Mouse (Mus musculus) erythroid progenitor cell, adult 5-6 weeks (primary cell): ENCODE results near the gene Pdzrn3. TPM values are rescaled to one million over a fixed set of nuclear protein-coding genes. Genes with fewer than 3 reads are reported as not detected.

Source experiments
- ATAC-seq: replicated peaks from 2 replicates; pipeline ENCODE4 v1.8.0; 2016; ENCODE audit warnings: moderate number of reproducible peaks, mild to moderate bottlenecking, moderate TSS enrichment, inconsistent platforms; ENCODE audit not compliant: poor library complexity, low FRiP score, severe bottlenecking
- total RNA-seq, 2 experiments: library from RNA; stranded (forward) in 1 of 2; stranded (reverse) in 1 of 2; fragments of 150-400 nt in 1 of 2; fragments of 186-747, 209-891 nt in 1 of 2; gene quantifications; 2 replicates each; pipeline versions ENCODE4 v1.2.3 to v1.2.4; 2015 to 2017; ENCODE audit warnings: low replicate concordance in 2 of 2

The Pdzrn3 gene
- total RNA-seq, 2 experiments from 2014 or later: not detected

DNA sequence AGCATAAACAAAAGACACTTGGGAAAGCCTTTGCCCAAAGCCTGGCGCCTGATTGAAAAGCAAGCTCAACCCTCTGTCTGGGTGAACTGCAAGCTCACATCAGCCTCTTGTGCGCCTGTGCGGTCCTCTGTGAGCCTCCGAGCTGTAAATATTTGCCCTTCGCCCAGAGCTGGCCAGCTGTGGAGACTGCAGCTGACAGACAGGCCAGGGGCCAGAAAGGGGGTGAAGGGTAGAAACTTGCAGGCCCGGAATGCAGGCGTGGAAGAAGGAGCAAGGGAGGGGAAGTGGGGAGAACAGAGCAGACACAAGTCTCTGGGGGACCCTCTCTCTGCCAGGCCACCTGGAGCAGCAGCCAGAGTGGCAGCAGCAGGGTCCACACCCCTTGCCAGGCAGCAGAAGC, 3.0 kb downstream of the Pdzrn3 start:
- no peak for ATAC-seq

DNA sequence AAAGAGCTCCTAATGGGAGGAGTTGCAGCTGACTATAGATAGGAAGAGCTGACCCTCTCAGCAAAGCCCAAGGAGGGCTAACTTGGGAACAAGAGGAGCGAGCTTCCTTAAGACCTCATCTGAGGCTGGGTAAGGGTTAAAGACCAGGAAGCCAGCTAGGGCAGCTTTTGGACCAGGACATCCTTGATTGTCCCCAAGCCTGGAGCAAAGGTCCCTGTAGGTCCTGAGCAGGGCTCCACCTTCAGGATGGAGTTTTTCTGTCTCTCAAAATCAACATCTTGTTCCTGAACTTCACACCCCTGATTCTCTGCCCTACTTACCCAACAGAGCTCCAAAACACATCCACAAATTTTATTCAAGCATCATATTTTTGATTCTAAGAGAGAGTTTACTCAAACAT, 3.5 kb downstream of the Pdzrn3 start:
- no peak for ATAC-seq

DNA sequence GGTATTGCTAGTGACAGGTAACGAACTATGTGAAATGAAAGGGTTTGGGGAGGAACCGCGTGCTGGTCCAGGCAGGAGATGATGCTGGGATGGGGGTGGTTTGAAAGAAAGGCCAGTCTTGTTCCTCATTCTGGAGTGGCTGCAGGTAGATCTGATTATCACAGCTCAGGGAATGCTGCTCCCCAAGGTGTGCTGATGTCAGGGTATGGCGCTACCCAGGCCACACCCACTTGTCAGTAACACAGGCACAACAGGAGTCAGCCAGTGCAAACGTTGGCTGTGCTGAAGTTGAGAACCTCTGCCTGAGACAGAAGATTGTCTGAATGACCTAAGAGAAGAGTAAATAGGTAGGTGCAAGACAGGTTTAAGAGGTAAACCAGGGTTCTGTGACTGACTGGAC, 4.7 kb downstream of the Pdzrn3 start:
- ATAC-seq: no peak

DNA sequence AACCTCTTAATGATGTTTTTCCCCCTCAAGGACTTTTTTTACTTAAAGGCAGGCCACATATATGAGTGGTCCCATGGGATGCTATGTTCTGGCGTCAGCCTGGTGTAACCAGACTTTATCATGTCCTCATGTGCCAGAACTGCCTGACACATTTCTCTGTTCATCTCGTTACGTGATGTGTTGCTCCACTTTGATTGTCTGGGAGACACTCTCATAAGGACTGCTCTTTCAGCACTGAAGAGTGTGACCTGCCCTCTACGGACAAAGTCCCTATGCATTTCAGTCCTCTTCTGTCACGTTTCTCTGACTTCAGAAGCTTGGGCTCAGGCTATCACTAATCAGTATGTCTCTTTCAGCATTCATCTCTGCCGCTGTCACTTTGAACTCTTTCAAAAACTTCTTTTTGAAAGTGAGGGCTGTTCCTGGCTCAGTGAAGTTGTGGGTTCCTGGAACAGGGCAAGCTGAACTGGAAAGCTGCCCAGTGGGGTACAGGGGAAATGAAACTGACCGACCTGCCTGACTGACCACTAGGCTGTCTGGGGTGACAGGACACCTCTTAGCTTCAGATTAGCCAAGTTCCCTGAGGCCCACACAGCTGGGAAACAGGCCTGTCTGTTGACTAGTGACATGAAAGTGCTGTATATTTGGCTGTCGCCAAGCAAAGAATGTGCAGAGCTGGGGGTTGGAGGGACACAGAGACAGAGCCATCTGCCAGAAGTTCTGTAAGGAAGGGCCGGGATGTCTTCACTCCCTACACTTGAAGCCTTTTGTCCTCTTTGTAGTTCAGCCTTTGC, 10.7 kb downstream of the Pdzrn3 start:
- no peak for ATAC-seq

DNA sequence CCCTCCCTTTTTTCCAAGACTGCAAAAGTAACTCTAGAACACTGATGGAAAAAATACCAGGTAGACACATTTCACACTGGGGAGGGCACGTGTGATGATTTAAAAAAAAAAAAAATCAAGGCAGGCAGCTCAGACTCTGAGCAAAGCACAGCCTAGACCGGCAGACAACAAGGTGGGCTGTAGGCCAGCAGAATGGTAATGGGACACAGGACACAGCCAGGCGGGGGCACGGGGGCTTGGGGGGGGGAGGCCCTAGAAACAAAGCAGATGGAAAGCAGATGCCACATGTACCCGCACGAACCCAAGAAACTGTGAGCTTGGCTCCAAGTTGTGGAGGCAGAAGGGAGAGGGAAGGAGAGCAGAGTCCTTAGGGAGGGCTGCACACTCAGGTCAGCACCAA, 11.9 kb downstream of the Pdzrn3 start:
- ATAC-seq: no peak

DNA sequence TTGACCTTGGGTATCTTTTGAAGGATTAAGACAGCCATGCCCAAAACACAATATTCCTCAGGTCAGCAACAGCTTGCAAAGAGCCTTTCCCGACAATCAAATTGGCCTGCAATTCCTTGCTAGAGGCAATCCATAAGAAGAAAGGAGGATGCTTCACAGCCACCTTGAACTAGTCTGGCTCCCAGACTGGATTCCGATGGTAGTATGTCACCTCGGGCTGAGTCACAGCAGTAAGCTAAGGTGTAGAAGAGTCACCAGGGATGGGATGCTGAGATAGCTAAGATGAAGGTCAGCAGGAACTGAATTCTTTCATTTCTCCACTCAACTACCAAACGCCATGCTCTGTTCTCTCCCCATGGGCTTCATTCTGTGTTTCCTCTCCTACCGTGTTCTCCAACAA, 13.8 kb downstream of the Pdzrn3 start:
- no peak for ATAC-seq

DNA sequence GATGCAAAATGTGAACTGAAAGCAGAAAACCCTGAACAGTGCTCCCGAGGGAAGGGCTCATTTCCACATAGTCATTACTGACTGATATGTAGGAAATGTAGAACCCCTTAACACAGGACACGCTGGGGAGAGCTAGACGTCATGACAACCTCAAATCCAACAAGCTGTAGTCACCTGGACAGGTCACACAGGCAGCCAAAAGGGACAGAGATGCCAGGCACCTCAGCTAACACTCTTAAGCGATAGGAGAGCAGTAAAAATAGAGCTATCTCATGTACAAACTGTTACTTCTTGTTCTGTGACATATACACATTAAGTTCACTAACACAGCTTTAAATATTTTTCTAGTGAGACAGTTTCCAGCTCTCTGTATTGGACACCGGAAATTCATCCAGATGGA, 15.0 kb downstream of the Pdzrn3 start:
- no peak for ATAC-seq

DNA sequence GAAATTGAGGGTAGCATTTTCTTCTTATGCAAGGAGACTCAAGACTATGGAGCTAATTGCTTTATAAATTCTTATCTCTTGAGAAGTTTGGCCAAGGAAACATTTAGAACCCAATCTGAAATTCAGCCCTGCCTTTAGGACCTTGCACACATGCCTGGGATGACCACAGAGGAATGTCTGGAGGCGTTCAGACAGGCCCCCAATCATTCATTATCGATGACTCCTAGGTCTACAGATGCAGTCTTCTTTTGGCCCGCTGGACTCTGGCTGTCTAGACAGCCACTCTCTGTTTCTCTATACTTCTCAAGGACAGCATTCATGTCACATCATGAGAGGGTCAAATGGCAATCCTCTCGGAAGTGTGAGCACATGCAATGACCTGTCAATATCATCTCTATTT, 15.4 kb downstream of the Pdzrn3 start:
- no peak for ATAC-seq

DNA sequence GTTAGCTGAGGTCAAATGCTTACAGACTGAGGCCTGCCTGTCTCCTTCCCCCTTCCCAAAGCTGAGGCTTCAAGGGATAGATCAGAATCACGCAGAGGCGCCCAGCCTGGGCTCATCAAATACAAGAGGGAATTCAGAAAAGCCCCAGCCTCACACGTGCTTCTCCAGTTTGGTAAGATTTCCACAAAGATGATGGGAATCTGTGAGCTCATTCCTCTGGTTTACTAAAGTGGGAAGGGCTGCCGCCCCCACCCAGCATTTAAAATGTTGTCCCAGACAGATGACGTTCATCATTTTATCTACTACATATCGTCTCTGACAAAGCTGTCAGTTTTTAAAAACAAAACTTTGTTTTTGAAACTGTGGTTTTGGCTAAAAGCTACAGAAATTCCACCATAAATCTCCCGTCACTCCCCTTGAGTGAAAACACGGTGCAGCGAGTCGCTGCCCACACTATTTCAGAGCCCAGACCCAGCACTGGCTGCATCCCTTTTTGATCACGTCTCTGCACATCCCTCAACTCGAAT, 17.4 kb downstream of the Pdzrn3 start:
- no peak for ATAC-seq

DNA sequence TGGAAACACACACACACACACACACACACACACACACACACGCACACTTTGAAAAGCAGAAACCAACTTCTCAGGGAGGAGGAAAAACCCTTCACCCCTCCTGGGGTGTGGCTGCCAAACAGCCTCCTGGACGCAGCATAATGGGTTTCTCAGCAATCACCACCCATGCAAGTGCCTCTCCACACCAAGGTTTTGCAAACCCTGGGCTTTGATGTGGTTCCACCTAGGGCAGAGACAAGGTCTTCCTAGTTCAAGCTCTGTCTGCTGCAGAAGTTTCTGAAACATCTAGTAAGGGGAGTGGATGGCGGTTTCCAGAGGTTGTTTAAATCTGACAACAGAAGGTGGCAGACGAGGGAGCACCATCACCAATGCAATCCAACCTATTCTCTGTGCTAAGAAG, 18.1 kb downstream of the Pdzrn3 start:
- no peak for ATAC-seq

DNA sequence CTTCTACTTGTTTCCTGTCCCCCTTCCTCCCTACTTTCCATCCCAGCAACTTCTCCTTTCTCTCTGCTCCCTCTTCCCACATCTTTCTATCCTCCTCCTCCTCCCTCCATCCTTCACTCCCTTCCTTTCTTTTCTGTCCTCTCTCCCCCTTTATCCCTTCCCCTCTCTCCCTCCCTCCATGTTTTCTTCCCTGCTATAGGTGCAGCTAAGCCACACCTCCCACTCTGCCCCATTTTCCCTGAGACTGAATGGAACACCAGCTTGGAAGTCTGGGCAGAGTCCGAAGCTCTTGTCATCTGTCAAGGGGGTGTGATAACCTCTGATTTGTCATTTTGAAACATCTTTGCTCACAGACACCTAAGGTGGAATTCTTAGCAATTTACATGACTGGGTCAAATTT, 22.8 kb downstream of the Pdzrn3 start:
- ATAC-seq: no peak

DNA sequence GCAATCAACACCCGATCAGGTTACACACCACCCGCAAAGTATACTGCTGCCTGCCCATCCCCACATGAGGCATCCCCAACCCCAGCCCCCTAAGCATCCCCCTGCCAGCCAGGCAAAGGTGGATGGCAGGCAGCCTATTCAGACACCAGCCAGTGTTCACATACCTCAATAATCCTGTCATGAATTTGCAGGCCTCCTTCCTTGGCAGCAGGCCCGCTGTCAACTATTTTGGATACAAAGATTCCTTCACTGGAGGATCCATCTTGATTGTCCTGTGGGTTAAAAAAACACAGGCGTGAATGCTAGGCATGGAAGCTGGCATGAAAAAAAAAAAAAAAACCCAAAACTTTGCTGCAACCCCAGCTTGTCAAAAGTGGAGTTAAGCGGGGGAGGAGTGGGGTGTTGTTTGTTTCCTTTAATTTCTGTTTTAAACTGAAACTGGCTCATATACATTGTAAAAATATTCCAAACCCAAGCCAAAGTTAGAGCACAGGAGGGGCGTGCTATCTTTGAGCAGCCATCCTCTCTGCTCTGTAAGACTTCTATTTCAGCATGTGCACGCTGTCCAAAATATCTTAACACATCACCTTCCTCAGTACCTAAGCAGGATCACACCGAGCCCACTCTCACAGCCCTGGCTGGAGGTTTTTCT, 23.3 kb downstream of the Pdzrn3 start:
- ATAC-seq: no peak

DNA sequence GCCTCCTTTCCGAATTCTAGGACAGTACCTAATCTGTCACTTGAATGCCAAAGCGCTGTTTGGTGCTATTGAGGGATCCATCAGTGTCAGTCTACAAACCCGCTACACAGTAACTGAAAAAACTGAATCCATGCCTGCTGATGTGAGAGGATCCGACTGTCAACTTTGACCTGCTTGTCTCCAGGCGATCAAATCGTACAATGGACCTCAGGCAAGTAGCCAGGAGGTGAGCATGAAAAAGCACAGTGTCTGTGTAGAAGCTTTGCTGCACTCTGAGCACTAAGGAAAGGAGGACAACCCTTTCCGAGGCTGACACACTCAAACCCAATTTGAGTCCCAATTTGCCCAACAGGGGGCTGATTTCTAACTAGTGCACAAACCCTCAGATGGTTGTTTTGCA, 24.0 kb downstream of the Pdzrn3 start:
- ATAC-seq: no peak

DNA sequence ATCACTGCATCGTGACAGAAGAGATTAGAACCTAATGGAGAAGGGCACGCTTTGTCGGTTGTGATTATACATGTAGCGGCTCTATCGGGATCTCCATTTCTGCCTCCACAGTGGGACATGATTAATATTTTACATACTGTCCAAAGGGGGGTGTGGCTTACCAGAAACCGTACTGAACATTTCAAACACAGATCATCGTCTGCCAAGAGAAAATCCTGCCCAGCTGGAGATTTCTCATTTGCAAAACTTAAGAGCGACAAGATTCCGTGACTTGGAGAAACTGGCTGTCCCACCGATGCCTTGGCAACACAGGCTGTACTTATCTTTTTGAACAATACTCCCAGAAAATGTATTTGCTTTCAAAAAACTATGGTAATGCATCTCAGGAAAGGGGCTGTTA, 25.1 kb downstream of the Pdzrn3 start:
- no peak for ATAC-seq

DNA sequence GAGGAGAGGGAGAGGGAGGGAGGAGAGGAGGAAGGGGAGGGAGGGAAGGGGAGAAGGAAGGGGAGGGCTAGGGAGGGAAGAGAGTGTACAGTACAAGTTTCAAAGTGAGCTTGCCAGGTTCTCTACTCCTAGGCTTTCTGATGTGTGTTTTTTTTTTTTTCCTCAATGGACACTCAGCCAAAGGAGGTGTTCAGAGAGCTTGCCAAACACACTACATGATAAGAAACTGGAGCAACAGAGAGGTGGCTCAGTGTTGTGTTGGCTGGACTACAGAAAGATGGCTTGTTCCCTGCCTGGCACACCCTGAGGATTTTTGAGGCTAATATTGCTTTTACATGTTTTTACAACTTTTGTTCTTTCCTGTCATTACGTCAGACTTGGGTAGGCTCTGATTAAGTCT, 26.6 kb downstream of the Pdzrn3 start:
- no peak for ATAC-seq

DNA sequence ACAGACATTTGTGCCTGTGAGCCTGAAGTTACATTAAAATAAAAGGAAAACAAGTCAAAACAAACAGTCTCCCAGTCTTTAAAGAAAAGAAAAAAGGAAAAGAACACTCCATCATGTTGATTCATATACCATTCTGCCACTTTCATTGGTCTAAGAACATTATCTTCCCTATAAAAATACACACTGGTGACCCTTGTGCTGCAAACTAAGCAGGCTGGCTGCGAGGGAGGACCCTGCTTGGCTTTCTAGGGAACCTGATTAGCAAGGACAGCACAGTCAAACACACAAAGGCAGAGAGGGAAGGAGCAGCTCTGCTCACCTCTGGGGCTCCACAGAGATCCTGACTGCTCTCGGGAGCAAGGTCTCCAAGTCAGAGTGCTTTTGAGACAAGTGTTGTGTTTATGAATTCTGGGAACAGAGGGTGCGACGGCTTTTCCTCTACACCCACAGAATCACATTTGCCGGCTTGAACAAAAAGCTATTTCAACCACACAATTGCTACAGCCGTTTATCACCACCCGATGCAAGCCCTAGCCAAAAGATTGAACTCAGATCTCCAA, 27.2 kb downstream of the Pdzrn3 start:
- ATAC-seq: no peak

DNA sequence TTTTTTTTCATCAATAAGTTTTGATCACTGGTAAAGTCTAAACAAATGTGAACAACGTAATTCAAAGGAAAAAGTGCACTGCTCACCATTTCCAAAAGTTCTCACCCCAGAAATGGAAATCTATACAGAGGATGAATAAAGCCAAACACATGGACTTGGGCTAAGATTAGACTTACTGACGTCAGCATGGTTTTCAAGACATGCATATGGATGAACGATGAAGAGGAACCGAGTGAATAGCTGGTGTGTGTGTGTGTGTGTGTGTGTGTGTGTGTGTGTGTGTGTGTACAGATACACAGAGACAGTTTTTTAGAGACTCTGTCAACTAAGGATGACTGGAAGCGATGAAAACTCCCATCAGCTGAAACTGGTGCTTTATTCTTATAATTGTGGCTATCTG, 29.2 kb downstream of the Pdzrn3 start:
- ATAC-seq: no peak

DNA sequence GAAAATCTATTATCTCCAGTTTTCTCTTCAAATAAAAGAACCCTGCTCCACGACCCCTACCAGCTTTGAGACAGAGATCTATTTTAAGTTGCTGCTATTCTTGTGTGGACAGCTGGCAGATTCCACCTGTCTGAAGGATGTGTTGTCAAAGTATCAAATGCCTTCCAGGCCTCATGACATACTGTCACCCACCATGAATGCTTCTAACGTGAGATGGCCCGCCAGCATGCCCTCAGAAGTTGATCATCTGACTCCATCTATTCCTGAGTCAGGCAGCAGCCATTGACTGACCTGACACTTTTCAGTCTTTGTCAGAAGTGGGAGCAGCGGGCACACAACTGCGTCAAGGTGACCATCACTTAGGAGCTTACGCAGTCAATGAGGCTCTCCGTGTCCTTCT, 37.6 kb downstream of the Pdzrn3 start:
- no peak for ATAC-seq

DNA sequence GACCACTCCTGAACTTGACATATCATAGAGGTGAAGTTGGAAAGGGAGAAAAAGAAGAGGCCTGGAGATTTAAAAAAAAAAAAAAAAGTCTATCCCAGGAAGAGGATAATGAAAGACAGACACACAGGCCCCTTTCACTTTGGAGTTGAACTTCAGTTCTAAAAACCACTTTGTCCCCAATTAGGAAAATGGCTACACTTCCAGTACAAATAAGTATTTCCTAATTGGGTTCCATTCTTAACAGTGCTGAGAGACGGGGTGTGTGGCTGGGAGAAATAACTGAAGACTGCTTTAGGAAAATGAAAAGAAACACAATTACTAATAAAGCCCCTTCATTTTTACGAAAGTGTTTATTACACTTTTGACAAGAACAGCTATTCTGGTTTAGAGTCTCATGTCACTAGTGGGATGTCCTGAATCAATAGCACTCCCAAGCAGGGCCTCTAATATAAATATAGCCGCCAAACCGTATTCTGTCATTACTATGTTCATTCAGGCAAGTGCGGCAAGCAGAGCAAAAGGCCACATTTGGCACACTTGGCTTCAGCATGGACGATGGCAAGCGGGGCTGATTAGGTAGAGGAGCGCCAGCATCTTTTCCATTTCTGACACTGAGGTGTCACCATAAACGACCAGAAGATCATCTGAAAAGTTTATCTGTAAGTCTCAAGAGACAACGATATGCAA, 39.7 kb downstream of the Pdzrn3 start:
- ATAC-seq: no peak

DNA sequence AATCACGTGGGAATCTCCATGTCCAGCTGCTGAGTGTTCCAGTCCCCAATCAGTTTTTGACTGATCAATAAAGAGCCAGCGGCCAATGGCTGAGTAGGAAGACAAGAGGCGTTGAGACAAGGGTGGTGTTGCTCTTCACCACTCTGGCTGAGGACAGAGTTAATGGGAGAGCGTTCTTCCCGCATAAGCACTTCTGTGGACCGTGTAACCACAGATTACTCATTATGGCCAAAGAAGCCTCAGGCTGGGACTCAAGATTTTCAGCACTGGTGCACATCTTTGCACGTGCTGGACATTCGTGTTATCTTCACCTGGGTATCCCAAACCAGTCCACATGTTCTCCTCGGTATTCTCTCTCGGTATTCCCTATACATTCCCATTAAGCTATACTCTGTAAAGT, 41.0 kb downstream of the Pdzrn3 start:
- ATAC-seq: no peak

DNA sequence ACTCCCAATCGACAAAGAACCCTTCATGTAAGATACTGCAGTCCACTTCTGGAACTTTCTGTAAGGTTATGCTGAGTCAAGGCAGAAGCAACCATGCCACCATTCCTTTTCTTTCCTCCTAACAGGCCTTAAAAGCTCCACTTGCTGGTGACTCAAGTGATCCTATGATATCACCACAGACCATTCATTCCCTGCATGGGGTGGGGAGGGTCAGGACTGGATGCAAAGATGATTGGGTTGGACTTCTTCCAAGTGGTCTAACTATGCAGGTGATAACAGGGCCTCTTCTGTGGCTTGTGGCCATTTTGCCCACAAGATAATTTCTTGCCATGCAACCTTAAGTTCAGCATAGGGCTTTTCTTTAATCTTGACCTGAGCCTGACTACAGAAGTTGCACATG, 42.0 kb downstream of the Pdzrn3 start:
- ATAC-seq: peak; percentile 88
